Mouse (Mus musculus) forebrain, embryonic 16.5 days (tissue): ENCODE data around the gene Slco2b1. TPM values are rescaled to one million over a fixed set of nuclear protein-coding genes. Genes with fewer than 3 reads are reported as not detected.

ENCODE experiments used
- polyA plus RNA-seq: library from polyadenylated mRNA; unstranded; fragments of >200 nt; fragmentation: Nextera tagmentation; extraction: Ambion mirVana; gene quantifications from 2 replicates; pipeline ENCODE4 v1.2.1, GENCODE M21; 2015

Slco2b1 gene
- polyA plus RNA-seq, 1 experiment from 2014 or later: 5.0 TPM

Other genes starting within 250 kb of the Slco2b1 start
- gene Klhl35, start 245.3 kb downstream of the Slco2b1 start, polyA plus RNA-seq: 3.8 and 4.0 TPM in 2 replicates
- gene Rps3, start 227.6 kb downstream of the Slco2b1 start, polyA plus RNA-seq: 503 and 525 TPM in 2 replicates
- 16.3 and 18.1 TPM in 2 replicates for gene Arrb1, start 175.9 kb downstream of the Slco2b1 start, polyA plus RNA-seq
- 0.67 and 0.76 TPM in 2 replicates for gene Tpbgl, start 84.2 kb downstream of the Slco2b1 start, polyA plus RNA-seq
- gene Olfr520, start 18.9 kb upstream of the Slco2b1 start, polyA plus RNA-seq: not detected in 2 replicates
- not detected in 2 replicates for gene Olfr521, start 52.2 kb upstream of the Slco2b1 start, polyA plus RNA-seq
- 1.6 and 1.7 TPM in 2 replicates for gene Neu3, start 117.1 kb upstream of the Slco2b1 start, polyA plus RNA-seq
- 0.60 and 0.70 TPM in 2 replicates for gene Xrra1, start 147.8 kb upstream of the Slco2b1 start, polyA plus RNA-seq
- 278 and 304 TPM in 2 replicates for gene Spcs2, start 152.1 kb upstream of the Slco2b1 start, polyA plus RNA-seq